Mouse (Mus musculus) layer of hippocampus, postnatal 14 days (tissue): ENCODE measurements around the gene Rbm4b. TPM values are rescaled to one million over a fixed set of nuclear protein-coding genes. Genes with fewer than 3 reads are reported as not detected.
"Not testable (repeated sequence)": the region's sequence is repeated elsewhere in the genome, so short reads cannot be mapped to it uniquely, and the experiment has no call there.

ENCODE experiments used
- DNase-seq, 2 experiments: peaks; one replicate each; pipeline ENCODE4 v3.0.0; 2021 to 2022; ENCODE audit warnings: low spot score in 2 of 2, mixed read lengths in 1 of 2
- total RNA-seq, 2 experiments: library from RNA; stranded (reverse); gene quantifications; 2 replicates each; pipeline ENCODE4 v1.2.3; 2021

The Rbm4b gene
- total RNA-seq, 2 experiments from 2014 or later, result 14.3 to 14.4 TPM

DNA sequence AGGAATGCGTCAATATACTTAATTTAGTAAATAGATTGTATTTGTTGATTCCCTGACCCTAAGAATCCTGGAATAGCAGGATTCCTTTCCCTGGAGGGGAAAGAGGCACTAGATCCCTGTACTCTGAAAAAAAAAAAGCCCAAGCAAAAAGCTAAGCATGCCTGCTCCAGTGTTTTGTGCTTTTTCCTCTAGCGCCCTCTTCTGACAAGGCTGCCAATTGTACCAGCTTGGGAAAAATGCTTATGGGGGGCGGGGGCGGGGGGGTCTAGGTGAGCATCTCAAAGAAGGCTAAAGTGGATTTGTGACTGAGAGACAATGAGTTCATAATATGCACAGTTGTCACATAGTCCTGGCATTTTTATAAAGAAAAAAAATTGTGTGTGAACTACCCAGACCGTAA is 12.8 kb upstream of the Rbm4b start:
- peak in 1 of 2 experiments; percentile 54 for DNase-seq

DNA sequence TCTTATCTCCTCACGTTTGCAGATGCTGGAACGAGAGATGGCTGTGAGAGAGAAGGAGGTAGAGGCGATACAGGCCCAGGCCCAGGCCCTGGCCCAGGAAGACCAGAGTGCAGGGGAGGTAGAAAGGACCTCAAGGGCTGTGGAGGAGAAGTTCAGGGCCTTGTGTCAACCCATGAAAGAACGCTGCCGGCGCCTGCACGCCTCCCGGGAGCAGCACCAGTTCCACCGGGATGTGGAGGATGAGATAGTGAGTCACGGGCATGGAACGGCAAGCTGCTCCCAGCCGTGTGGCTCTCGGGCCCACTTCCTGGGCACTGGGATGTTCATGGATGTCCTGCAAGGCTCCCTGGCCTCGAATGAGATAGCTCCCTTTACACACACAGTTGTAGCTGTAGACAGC is 12.3 kb upstream of the Rbm4b start:
- DNase-seq, result no peak

DNA sequence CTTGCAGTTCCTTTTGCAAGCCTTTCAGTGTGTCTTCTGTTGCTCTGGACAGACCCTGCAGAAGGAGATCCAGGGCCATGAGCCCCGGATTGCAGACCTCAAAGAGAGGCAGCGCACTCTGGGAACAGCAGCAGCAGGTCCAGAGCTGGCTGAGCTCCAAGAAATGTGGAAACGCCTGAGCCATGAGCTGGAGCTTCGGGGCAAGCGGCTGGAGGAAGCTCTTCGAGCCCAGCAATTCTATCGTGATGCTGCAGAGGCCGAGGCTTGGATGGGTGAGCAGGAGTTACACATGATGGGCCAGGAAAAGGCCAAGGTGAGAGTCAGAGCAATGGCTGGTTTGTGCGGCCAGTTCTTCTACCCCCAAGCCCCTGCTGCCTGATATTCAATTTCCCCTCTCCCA is 11.2 kb upstream of the Rbm4b start:
- DNase-seq, result peak in 1 of 2 experiments; percentile 46

DNA sequence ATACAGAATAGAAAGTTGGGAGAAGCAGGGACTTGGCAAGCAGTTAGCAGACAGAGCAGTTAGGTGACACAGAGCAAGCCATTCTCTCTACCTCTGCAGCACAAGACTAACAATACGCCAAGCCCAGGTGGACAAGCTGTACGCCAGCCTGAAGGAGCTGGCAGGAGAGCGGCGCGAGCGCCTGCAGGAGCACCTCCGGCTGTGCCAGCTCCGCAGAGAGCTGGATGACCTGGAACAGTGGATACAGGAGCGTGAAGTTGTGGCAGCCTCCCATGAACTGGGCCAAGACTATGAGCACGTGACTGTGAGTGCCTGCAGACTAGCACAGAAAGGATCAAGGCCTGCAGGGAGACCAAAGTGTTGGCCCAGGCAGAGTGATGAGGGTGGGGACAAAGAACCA is 10.6 kb upstream of the Rbm4b start:
- no peak for DNase-seq

DNA sequence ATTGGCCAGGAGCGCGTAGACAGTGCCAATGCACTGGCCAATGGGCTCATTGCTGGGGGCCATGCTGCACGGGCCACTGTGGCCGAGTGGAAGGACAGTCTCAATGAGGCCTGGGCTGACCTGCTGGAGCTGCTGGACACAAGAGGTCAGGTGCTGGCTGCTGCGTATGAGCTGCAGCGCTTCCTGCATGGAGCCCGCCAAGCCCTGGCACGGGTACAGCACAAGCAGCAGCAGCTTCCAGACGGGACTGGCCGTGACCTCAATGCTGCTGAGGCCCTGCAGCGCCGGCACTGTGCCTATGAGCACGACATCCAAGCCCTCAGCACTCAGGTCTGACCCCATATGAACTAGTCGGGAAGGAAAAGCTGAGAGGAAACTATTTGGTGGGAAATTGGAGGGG is 9.7 kb upstream of the Rbm4b start:
- no peak for DNase-seq

DNA sequence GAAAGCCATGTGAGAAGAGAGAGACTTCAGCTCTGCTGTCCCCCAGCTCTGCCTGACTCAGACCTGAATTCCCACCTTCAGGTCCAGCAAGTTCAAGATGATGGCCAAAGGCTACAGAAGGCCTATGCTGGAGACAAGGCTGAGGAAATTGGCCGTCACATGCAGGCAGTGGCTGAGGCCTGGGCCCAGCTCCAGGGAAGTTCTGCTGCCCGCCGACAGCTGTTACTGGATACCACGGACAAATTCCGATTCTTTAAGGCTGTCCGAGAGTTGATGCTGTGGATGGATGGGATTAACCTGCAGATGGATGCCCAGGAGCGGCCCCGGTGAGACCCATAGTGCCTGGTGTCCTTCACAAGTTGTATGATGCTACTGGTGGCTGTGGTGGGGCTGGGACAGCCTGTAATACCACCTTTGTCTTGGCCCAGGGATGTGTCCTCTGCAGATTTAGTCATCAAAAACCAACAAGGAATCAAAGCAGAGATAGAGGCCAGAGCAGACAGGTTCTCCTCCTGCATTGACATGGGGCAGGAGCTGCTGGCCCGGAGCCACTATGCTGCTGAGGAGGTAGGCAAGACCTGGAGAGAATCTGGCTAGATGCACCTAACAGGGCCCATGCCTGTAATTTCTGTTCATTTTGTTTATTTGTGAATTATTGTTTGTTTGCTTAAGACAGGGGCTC is 8.5 kb upstream of the Rbm4b start:
- DNase-seq, result no peak

DNA sequence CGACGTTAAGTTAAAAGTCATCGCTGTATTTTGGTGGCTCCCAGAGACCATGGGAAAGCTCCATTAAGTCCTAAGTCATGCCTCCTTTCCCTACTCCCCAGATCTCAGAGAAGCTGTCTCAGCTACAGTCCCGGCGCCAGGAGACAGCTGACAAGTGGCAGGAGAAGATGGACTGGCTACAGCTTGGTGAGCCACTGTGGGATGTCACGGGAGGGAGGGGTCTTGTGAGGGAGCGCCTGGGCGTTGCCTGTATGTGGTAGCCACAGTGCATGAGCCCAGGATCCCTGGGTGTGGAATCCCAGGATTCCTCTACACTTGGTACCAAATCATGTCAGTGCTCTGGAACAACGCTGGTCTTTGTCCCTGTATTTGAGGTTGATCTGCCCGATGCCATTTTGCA is 7.8 kb upstream of the Rbm4b start:
- DNase-seq, result no peak

DNA sequence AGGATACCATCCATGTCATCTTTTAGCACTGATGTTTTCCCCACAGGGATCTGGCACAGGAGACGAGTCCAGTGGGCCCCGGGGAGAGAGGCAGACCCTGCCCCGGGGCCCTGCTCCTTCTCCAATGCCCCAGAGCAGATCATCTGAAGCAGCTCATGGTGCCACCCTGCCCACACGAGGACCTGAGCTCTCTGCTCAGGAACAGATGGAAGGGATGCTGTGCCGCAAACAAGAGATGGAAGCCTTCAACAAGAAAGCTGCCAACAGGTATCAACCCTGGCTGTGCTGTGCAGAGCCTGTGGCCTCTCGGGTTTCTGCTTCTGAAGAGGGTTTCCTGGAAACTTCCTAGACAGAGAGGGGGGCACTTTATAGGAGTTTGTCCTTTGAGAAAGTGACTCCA is 6.3 kb upstream of the Rbm4b start:
- no peak for DNase-seq

DNA sequence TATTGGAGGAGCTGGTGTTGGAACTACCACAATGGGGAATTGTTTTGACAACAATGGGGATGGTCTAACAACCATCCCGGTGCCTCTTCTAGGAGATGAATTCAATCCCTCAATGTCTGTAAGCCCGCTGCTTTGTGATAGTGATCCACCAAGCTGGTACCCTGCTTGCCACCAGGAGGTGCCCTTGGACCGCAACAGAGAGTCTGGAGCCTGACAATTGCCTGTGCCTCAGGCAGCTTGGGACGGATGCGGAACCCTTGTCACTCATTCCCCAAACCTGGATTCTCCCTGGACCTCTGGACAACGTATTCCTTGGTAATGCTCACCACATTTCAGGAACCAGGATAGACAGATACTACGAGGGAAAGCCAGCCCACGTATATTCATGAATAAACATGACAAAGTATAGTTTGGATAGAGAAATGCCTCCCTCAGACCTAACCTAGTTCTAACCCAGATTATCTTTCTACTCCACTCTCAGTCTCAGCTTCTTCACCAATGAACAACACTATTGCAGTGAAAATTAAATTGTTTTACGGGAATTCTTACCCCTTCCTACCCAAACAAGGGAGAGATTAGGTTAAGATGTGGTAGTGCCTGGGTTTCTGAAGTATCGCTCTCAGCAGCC is 618 bp upstream of the Rbm4b start:
- DNase-seq, result peak; percentile 90 to 93

DNA sequence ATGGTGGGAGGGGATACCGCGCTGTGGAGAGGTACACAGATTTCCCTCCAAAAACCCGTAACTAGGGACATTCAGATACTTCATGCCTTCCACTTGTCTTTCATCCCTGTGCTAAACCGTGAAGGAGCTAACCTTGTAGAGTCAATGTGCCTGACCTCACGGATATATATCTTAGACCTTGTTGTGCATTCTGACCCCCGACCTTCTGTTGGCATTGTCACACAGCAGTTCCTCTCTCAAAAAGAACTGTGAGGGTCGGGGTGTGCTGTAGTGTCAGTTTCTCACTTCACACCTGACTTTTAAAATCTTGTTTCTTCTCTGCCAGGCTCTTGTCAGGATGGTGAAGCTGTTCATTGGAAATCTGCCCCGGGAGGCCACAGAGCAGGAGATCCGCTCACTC is 624 bp downstream of the Rbm4b start:
- no peak for DNase-seq

DNA sequence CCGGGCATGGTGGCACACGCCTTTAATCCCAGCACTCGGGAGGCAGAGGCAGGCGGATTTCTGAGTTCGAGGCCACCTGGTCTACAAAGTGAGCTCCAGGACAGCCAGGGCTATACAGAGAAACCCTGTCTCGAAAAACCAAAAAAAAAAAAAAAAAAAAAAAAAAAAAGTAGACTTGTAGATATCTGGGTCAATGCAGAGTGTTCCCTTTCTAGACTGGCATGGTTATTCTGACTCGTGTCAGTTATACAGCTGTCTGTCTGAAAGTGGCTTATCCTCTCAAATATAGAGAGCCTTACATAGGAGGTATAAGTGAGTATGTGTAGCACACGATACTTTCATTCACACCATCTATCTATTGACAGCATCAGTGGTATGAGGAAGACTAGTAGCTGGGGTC is 4.2 kb downstream of the Rbm4b start:
- not testable (repeated sequence) for DNase-seq

DNA sequence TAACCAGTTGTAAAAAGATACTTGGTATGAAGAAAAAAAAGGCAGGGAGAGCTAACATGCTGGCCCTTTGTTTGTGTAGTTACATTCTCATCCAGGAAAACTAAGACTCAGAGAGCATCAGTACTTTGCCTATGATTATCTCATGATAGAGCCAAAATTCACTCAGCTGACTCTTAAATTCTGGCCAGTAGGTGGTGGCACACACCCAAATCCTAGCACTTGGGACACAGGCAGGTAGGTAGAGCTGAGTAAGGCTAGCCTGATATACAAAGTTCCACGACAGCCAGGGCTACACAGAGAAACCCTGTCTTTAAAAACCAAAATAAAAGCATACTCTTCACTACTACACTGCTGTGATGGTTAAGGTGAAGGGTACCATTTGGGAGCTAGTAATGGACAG is 6.6 kb downstream of the Rbm4b start:
- DNase-seq, result no peak

DNA sequence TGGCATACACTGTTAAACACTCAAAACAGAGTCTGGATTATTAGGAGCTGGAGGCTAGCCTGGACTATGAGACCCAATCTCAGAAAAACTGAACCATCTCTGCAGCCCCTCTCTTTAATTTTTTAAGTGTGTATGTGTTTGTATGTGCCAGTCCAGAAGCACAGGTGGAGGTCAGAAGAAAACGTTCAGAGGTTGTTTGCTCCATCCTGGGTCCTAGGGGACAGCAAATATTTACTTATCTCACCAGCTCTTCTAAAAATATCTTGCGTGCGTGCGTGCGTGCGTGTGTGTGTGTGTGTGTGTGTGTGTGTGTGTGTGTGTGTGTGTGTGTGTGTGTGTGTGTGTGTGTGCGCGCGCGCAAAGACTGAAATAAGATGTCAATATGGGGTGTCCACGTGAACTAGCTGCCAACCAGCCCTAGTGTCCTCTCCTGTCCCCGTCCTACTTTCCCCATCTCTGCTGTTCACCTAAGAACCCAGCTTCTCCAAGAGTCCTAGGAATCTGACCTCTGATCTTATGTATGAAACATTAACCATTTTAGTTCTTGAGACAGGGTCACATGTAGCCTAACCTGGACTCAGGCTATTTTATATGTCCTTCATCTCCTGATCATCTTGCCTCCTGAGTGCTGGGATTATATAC is 11.3 kb downstream of the Rbm4b start:
- no peak for DNase-seq

DNA sequence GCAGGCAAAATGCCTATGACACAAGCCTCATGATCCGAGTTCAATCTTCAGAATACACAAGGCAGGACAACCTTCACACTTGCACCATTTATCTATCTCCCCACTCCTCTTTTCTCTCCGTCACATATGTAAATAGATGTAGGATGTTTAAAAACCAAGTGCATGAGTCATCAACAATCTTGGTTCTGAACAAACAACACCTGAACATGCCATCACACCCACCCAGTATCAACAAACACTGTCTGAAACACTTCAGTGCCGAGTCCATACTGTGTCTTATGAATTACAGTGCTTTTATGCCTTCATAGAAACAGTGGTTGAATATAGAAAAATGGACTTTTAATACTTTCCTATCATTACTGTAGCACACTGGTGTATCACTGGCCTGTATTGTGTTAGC is 16.5 kb downstream of the Rbm4b start:
- no peak for DNase-seq

DNA sequence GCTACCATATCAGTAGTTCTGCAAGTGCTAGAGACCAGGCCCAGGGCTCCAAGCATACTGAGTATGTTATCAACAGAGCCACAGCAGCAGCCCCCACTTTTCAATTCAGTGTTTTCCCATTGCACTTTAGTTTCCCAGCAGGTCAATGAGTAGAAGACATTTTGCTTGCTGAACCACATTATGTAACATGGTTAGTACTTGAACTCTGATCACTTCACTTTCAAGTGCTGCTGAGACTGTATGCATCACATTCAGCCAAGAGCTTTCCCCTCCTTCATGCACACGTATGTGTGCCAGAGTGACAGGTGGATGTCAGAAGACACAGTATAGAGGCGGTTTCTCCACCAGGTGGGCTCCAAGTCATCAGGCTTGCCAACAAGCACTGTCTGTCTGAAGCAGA is 26.6 kb downstream of the Rbm4b start:
- DNase-seq, result no peak

DNA sequence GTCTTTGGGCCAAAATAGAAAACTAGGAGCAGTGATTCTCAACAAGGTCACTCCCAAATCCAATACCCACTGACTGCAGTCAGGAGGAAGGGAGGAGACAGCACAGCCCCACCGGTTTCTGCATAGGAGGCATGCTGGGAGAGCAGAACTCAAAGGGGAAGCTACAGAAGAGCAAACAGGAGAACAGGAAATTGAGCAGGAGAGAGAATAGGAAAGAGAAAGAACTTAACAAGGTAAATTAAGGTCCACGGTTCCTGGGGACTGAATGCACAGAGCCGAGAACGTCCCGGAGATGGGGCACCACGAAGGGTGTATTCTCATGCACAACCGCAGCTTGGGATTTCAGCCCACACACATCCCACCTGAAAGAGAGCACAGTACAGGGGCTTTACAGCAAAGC is 28.9 kb downstream of the Rbm4b start:
- no peak for DNase-seq

DNA sequence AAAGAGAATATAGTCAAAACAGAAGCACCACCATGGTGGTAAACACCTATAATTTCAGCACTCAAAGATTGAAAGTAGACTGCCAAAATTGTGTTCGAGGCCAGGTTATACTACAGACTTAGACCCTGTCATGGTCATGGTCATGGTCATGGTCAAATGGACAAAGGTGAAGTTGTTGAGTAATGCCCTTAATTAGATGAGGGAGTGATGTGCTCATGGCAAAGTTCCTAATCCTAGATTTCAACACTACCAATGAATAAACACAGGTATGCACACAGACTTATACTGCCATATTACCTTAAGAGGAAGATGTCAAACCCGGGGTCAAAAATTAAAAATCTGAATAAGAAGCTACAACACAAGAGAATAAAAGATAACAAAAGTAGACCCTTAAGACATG is 30.0 kb downstream of the Rbm4b start:
- DNase-seq, result no peak

DNA sequence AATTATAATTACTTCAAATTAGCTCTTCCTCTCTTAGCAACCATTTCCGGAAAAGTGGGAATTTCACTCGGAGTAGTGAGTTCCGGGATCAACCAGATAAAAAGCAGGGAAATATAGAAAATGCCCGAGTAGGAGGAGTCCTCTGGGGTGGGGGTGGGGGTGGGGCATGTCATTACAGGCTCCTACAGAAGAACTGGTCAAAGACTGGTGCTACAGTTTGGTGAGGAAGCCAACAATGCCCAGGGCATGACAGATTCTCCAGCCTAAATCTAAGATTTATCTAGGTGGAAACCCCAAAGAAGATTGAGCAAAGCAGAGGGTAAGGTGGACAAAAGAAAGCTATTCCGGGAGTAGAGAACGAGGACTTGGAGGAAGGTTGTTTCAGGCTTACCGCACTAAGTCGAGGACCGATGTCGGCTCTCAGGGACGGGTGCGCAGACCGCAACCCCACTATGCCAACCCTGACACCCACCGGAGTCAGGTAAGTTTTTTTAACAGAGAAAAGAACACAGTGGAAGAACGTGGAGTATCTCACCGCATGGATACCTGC is 37.1 kb downstream of the Rbm4b start:
- no peak for DNase-seq

DNA sequence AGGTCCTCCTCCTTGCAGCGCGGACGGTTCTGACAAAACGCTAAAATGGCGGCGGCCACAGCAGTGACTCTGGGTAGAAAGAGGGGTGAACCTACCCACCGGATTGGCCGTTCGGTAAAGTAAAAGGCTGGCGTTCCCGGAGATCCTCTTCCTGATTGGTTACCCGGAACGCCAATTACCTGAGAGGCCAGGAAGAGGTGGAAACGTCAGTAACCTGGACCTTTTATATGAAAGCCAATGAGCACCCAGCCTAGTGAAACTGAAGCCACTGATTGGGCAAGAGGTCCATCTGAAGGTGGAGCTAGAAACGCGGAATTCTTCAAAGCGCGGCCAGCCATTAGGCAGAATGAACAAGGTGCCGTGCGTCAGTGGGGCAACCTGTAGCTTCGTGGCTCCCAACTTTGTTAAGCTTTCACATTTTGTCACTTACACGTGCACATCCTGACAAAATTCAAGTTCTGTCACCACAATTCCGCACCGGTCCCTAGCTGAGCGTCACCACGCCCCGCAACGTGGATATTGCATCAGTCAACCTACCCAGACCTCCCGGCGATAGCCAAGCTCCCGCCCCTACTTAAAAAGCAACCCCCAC is 37.6 kb downstream of the Rbm4b start, which contains the start of gene Rbm4:
TSS of gene Rbm4 (minus strand) at position 71 of the 592 bp plus-strand sequence.
- peak; percentile 96 to 99 for DNase-seq

DNA sequence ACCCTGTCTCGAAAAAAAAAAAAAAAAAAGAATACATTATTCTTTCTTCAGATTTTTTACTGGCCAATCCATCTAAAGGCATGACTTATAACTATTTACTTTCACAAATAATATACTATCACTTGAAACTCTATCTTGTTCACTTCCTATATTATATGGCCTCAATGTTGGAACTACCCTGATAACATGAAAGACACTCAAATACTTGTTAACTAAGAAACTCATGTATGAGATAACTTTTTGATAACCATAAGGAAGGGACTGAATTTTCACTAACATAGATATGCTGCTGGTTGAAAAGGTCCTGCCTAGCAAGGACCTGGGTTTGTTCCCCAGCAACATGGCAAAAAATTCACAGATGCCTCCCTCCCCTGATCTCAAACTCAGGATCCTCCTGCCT is 39.6 kb downstream of the Rbm4b start:
- no peak for DNase-seq

DNA sequence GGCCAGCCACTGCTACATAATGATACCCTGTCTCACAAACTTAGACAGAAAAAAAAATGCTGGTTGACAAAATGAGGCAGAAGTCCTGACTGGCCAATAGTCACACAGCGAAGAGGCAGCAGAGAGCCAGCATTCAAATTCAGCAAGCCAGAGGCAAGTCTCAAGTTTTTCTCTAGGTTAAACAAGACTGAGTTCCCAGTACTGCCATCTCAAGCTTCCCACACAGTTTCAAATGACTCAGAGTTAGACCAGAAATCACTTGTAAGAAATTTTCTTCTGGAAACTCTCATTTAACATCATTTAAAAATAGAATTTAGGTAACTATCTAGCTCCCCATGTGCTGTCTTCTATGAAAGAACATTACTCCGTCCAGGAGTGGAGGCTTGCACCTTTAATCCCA is 41.5 kb downstream of the Rbm4b start:
- no peak for DNase-seq

DNA sequence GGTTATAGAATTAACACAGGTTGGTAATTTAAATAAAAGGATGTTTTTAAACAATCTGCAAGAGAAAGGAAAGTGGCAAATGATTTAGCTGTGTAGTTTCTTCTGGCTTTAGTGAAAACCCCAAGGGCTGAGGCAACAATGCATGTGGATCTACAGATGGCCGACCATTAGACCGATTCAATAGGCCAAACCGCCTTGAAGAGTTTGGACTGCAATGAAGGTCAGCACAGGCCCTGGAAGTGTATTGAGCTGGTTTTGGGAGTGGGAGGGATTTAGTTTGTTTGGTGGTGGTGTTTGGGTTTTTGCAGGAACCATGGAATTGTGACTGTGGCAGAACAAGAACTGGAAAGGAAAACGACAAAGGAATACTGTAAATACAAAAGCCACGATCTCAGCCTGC is 42.8 kb downstream of the Rbm4b start:
- no peak for DNase-seq
